Mouse (Mus musculus) small intestine, adult 2 months (tissue): ENCODE results near the gene Gpr107. TPM values are rescaled to one million over a fixed set of nuclear protein-coding genes. Genes with fewer than 3 reads are reported as not detected.
"Not testable (repeated sequence)": the region's sequence is repeated elsewhere in the genome, so short reads cannot be mapped to it uniquely, and the experiment has no call there.

Experiments
- H3K27ac ChIP-seq: fragments of 200-500 bp; 2 replicates; pipeline ENCODE4 v1.5.1; 2012; ENCODE audit warnings: low read depth, low read length, control low read depth, inconsistent platforms; ENCODE audit not compliant: insufficient read depth
- H3K27me3 ChIP-seq: fragments of 200-500 bp; 2 replicates; pipeline ENCODE4 v1.6.1; 2012; ENCODE audit warnings: mild to moderate bottlenecking, moderate library complexity, low read length, inconsistent platforms; ENCODE audit not compliant: control insufficient read depth, insufficient read depth
- H3K36me3 ChIP-seq: fragments of 200-500 bp; 2 replicates; pipeline ENCODE4 v1.6.1; 2012; ENCODE audit warnings: mild to moderate bottlenecking, low read length, control low read depth, inconsistent platforms; ENCODE audit not compliant: control insufficient read depth, insufficient read depth
- H3K4me1 ChIP-seq: fragments of 200-500 bp; 2 replicates; pipeline ENCODE4 v1.6.1; 2012; ENCODE audit warnings: low read length, inconsistent platforms, mixed read lengths; ENCODE audit not compliant: control insufficient read depth, insufficient read depth, insufficient read length
- H3K4me3 ChIP-seq: fragments of 200-500 bp; 2 replicates; pipeline ENCODE4 v1.5.1; 2012; ENCODE audit warnings: low read depth, mild to moderate bottlenecking, control low read depth, inconsistent platforms, low read length, moderate library complexity
- CTCF ChIP-seq: fragments of 200-500 bp; IDR thresholded peaks from 2 replicates; pipeline ENCODE4 v1.5.1; 2012; ENCODE audit warnings: low read depth, mild to moderate bottlenecking, control low read depth, inconsistent platforms, low read length, moderate library complexity, mixed read lengths; ENCODE audit not compliant: insufficient replicate concordance, insufficient read length; ENCODE audit errors: extremely low read depth
- POLR2A ChIP-seq: fragments of 200-500 bp; IDR thresholded peaks from 2 replicates; pipeline ENCODE4 v1.6.1; 2012; ENCODE audit warnings: low read depth, mild to moderate bottlenecking, control low read depth, inconsistent platforms, low read length, moderate library complexity
- WGBS: fragments of 180-500 bp; shearing (Covaris S2); methylation state at CpG from one replicate; pipeline ENCODE4 v1.1.7; 2018; 5-methylcytosine and 5-hydroxymethylcytosine counted together
- polyA plus RNA-seq: library from polyadenylated mRNA; depleted of rRNA; stranded (reverse); fragments of >200 nt; gene quantifications from 2 replicates; pipeline ENCODE4 v1.2.3, GENCODE M21; 2012

Gene Gpr107
- polyA plus RNA-seq, 1 experiment = 30.5 TPM

DNA sequence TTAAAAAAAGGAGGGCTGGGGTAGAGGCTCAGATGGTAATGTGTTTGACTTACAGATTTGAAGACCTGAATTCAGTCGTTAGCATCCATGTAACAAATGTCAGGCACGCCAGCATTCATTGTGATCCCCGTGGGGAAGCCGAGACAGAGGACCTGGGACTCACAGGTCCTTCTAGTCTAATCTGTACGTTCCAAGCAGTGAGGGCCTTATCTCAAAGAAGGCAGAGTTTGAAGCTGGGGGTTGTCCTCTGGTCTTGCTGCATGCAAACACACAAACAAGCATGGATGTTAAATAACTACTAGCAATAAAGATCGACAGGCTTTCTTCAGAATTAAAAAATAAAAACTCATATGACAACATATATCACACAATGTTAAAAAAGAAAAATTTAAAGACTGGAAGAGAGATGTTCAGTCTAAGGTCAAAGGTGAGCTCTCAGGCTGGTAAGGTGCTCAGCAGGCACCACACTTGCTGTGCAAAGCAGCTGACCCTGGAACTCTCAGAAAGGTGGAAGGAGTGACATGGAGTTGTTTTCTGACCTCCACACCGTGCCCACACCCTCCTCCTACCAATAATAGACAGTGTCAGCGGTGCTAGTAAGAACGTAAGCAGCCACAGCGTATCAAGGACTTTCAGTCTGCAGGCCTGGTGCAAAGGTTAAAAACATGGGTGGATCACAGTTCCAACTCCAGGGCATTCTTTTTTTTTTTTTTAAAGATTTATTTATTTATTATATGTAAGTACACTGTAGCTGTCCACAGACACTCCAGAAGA is 8.2 kb downstream of the Gpr107 start:
- H3K4me1 ChIP-seq = peaks cover 30% of the 10 kb centered on the region
- peak overlapping the region; percentile 95 for H3K27ac ChIP-seq
- no peak overlapping the region for H3K4me3 ChIP-seq
- WGBS = 44% methylated on average over 10 of the region's 10 CpGs
- H3K27me3 ChIP-seq = no peaks in the 10 kb centered on the region
- peaks cover 2% of the 10 kb centered on the region for H3K36me3 ChIP-seq
- TF ChIP-seq POLR2A = no peak
- TF ChIP-seq CTCF = no peak

DNA sequence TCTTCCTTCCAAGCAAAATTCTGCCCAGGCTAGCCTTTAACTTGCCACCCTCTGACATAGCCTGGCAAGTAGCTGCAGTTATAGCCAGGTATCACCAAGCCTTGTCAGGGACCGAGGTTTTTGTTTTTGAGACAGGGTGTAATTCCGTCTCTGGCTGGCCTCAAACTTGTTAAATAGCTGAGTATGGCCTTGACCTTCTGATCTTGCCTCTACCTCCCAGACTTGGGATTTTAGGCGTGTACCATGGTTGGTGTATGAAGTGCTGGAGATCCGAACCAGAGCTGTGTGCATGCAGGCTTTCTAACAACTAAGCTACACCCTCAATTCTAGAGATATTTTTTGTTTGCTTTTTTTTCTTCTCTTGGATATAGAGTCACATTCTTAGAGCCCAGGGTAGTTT is 9.5 kb downstream of the Gpr107 start:
- Histone ChIP-seq H3K4me3 (no peak overlapping the region), H3K36me3 (peaks cover 4% of the 10 kb centered on the region), H3K27ac (no peak overlapping the region), H3K4me1 (peaks cover 33% of the 10 kb centered on the region), H3K27me3 (no peaks in the 10 kb centered on the region)
- whole genome bisulfite sequencing = 70% methylated on average over 4 of the region's 4 CpGs
- no peak for TF ChIP-seq POLR2A
- no peak for TF ChIP-seq CTCF

DNA sequence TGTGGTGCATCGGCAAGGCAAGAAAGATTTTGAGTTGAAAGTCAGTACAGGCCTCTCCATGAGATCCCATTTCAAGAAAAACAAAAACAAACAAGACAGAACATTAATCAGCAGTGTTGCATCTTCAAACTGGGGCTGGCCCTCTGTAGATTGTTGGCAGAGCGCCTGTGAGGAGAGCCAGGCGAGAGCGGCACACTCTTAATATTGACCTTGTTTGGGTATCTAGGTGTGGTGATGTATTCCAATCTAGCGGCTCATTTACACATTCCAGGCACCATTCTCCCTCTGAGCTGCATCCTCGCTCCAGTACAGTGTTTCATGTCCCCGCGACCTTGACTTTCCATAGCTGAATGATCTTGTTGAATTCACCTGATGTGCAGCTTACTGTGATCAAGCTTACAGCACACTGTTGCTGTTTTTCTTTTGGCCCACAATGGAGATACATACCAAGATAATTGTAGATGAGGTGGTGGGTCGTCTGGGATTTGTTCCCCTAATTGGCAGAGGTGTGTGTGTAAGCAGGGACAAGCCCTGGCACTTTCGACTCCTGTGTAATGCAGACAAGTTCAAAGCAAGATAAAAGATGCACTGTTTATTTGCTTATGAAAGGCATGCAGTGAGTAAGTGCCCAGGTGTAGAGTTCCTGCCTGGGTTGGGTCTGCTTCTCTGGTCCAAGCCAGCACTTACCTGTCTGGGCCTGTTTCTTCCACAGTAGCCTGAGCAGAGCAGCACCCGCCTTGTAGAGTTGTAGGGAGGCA is 11.4 kb downstream of the Gpr107 start:
- H3K36me3 ChIP-seq = peaks cover 18% of the 10 kb centered on the region
- WGBS = 57% methylated on average over 11 of the region's 11 CpGs
- peaks cover 31% of the 10 kb centered on the region for H3K4me1 ChIP-seq
- no peaks in the 10 kb centered on the region for H3K27me3 ChIP-seq
- no peak overlapping the region for H3K4me3 ChIP-seq
- TF ChIP-seq POLR2A = no peak
- no peak for TF ChIP-seq CTCF
- H3K27ac ChIP-seq = peak overlapping the region; percentile 33

DNA sequence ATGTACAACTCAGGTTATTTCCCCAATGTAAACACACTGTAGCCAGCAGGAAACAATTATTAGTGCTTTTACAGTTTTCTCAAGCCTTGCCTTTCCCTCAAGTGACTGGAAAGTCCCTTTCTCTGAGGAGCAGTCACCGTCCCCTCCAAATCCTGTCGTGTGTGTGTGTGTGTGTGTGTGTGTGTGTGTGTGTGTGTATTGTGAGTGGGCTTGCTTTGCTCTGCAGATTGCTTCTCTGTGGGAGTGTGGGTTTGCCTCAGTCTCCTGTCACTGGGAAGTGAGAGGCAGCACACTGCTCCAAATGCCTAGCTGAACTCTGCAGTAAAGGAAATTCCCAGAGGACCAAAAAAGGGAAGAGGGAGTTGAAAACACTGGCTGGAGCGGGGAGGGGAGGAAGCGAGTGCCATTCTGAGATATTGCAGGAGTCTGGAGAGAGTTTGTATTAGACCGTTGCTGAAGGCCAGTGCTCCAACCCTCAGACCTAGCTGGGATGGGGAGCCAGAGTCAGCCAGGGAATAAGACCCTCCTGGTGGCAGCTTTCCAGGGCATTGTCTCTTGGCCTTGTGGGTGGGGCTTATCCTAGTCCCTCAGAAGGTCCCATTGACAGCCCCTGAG is 12.8 kb downstream of the Gpr107 start:
- Histone ChIP-seq H3K27ac (peak overlapping the region; percentile 58), H3K36me3 (peaks cover 32% of the 10 kb centered on the region), H3K4me3 (no peak overlapping the region), H3K4me1 (peaks cover 22% of the 10 kb centered on the region), H3K27me3 (no peaks in the 10 kb centered on the region)
- WGBS = 63% methylated on average over 5 of the region's 5 CpGs
- TF ChIP-seq CTCF (no peak), POLR2A (no peak)

DNA sequence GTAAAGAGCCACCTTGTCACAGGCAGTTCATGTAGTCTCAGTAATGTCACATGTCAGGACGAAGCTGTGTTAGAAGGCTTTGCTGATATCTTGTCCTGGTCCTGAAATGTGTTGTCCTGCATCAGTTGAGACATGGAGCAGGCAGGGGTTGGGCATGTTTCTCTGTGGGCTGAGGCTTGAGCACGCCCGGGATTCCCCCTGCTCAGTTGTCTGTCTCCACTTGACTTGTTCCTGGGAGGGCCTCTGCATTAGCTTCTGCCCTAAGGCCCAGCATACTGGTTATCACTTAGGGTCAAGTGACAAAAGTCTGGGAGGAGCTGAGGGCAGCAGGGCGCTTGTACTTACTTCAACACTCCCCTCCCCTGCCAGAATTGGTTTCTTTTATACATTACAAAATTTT is 13.4 kb downstream of the Gpr107 start:
- TF ChIP-seq CTCF (no peak), POLR2A (no peak)
- WGBS = 69% methylated on average over 4 of the region's 4 CpGs
- peaks cover 36% of the 10 kb centered on the region for H3K36me3 ChIP-seq
- peaks cover 20% of the 10 kb centered on the region for H3K4me1 ChIP-seq
- H3K27ac ChIP-seq = peak overlapping the region; percentile 46
- H3K27me3 ChIP-seq = no peaks in the 10 kb centered on the region
- no peak overlapping the region for H3K4me3 ChIP-seq

DNA sequence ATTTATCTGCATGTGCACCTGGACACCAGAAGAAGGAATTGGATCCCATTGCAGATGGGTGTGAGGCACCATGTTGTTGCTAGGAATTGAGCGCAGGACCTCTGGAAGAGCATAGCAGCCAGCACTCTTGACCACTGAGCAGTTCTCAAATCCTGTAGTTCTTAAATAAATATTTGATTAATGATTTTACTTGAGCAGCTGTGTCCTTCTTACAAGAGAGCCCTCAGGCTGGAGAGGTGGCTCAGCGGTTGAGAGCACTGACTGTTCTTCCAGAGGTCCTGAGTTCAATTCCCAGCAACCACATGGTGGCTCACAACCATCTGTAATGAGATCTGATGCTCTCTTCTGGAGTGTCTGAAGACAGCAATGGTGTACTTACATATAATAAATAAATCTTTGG is 15.5 kb downstream of the Gpr107 start:
- not testable (repeated sequence) for H3K4me3 ChIP-seq, H3K27ac ChIP-seq, H3K27me3 ChIP-seq
- peaks cover 50% of the 10 kb centered on the region for H3K36me3 ChIP-seq
- WGBS = 81% methylated on average over 2 of the region's 2 CpGs
- peaks cover 18% of the 10 kb centered on the region for H3K4me1 ChIP-seq

DNA sequence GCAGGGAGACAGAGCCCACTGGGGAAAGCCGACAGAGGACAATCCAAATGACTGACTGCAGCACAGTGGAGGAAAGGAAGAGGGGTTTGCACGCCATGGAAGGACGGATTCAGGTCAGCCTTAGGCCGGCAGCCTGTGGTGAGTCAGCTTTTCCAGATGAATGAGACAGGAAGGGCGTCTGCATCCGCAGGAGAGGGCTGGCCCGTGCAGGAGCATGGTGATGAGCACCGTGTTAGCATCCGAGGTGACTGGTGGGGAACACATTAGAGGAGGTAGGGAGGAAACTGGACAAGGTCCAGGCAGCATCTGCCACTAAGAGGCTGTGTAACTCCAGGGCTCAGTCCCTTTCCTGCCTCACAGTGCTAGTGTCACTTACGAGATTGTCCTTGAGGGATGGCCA is 16.9 kb downstream of the Gpr107 start:
- Histone ChIP-seq H3K27me3 (no peaks in the 10 kb centered on the region), H3K36me3 (peaks cover 61% of the 10 kb centered on the region), H3K4me1 (peaks cover 14% of the 10 kb centered on the region), H3K27ac (no peak overlapping the region), H3K4me3 (no peak overlapping the region)
- no peak for TF ChIP-seq POLR2A
- TF ChIP-seq CTCF = no peak
- WGBS = 84% methylated on average over 10 of the region's 10 CpGs
